ENCODE assay signal across 8 mouse cellular contexts in genomic region chr4:83323910-83324684, GRCm38 (mm10). TPM values are rescaled to one million over a fixed set of nuclear protein-coding genes. Genes with fewer than 3 reads are reported as not detected.
DNase-seq lines count a peak whose midpoint lies in the region; ATAC-seq lines count a peak whose summit lies in the region.

Ttc39b (minus strand) TSS chr4:83324255.

- ATAC-seq in hindbrain, embryonic 14.5 days (ENCODE audit: low FRiP score) = peak; percentile 97

- H3K9me3 ChIP-seq in hindbrain, embryonic 14.5 days (ENCODE audit: control insufficient read depth, low read length) = no peaks in the 10 kb centered on the region

- H3K27me3 ChIP-seq in hindbrain, embryonic 14.5 days (ENCODE audit: control insufficient read depth, insufficient read depth, low read length) = peaks cover 14% of the 10 kb centered on the region

- no peaks in the 10 kb centered on the region for H3K36me3 ChIP-seq in hindbrain, embryonic 14.5 days (replicated peaks; ENCODE audit: control insufficient read depth, insufficient read depth)

- under 1% methylated on average over 55 of the region's 59 CpGs for WGBS in hindbrain, embryonic 14.5 days

- H3K4me1 ChIP-seq in hindbrain, embryonic 14.5 days (replicated peaks; ENCODE audit: control insufficient read depth, insufficient read depth, low read length) = peaks cover 6% of the 10 kb centered on the region

- no peak within 1 kb of the TSS for H3K27ac ChIP-seq in hindbrain, embryonic 14.5 days

- H3K9ac ChIP-seq in hindbrain, embryonic 14.5 days = peak within 1 kb of the TSS; percentile 64

- peak within 1 kb of the TSS; percentile 77 for H3K4me3 ChIP-seq in hindbrain, embryonic 14.5 days (replicated peaks; ENCODE audit: low read length)

- H3K4me2 ChIP-seq in hindbrain, embryonic 14.5 days (replicated peaks) = peak within 1 kb of the TSS; percentile 98

- DNase-seq in T-cell, adult 2 months (ENCODE audit: low spot score) = peak; percentile 95
- peak; percentile 90 to 95 for DNase-seq in cerebellum, postnatal 25 days
- peak; percentile 93 to 95 for DNase-seq in frontal cortex, postnatal 25 days (ENCODE audit: low spot score in 2 of 2)
- peak; percentile 81 for DNase-seq in hindbrain, embryonic 14.5 days (ENCODE audit: low spot score)
- DNase-seq in left cerebral cortex, adult 11 months (ENCODE audit: low spot score) = peak; percentile 94
- peak; percentile 100 for DNase-seq in lung, postnatal 36 days
- DNase-seq in retina, embryonic 14.5 days (ENCODE audit: low spot score) = peak; percentile 94
- DNase-seq in thymus, postnatal 36 days = peak; percentile 92 to 93

RNA-seq across cellular contexts. Expression of gene Ttc39b, which starts in this region (rescaled TPM):
- 8.2 and 9.0 TPM in 2 replicates for polyA plus RNA-seq in hindbrain, embryonic 14.5 days (2014; fragmentation: Nextera tagmentation; extraction: Ambion mirVana)
